Mouse (Mus musculus) gastrocnemius, adult 2 months (tissue): ENCODE data around the gene Hps3. TPM values are rescaled to one million over a fixed set of nuclear protein-coding genes. Genes with fewer than 3 reads are reported as not detected.

Experiments
- DNase-seq: peaks from one replicate; pipeline ENCODE4 v3.0.0; 2022
- H3K27ac ChIP-seq: fragments of 200-600 bp; 2 replicates; pipeline ENCODE4 v1.8.1; 2022; ENCODE audit warnings: mild to moderate bottlenecking
- H3K4me3 ChIP-seq: fragments of 200-600 bp; 2 replicates; pipeline ENCODE4 v1.8.1; 2022; ENCODE audit warnings: mild to moderate bottlenecking, moderate library complexity
- CTCF ChIP-seq: fragments of 200-600 bp; IDR thresholded peaks from 2 replicates; pipeline ENCODE4 v1.8.1; 2022; ENCODE audit warnings: antibody characterized with exemption, mild to moderate bottlenecking, moderate library complexity
- intact Hi-C: fragments of 180-260 bp; cut with DNase I; formaldehyde crosslinking; loops from one replicate; pipeline ENCODE4 v1.15.1; 2025
- total RNA-seq, 2 experiments: library from RNA; stranded (reverse); gene quantifications; 2 replicates each; pipeline ENCODE4 v1.2.3; 2021

Hps3 gene
- total RNA-seq, 2 experiments from 2014 or later: 4.1 to 4.2 TPM

GRCm38 (mm10) chr3:20000806-20001205, 34.3 kb downstream of the Hps3 start:
- Histone ChIP-seq H3K27ac (no peak overlapping the region), H3K4me3 (no peak overlapping the region)
- TF ChIP-seq CTCF: no peak
- intact Hi-C loops: no loop called here
- no peak for DNase-seq

GRCm38 (mm10) chr3:19999551-19999950, 35.6 kb downstream of the Hps3 start:
- Histone ChIP-seq H3K4me3 (no peak overlapping the region), H3K27ac (no peak overlapping the region)
- TF ChIP-seq CTCF: no peak
- DNase-seq: no peak
- intact Hi-C loops: no loop called here

- no peak for DNase-seq
- TF ChIP-seq CTCF: no peak
- H3K4me3 ChIP-seq: no peak overlapping the region
- H3K27ac ChIP-seq: no peak overlapping the region
- intact Hi-C loops: no loop called here
Measured at GRCm38 (mm10) chr3:19992388-19992787, 42.7 kb downstream of the Hps3 start.

GRCm38 (mm10) chr3:19990031-19990430, 45.1 kb downstream of the Hps3 start:
- H3K4me3 ChIP-seq: no peak overlapping the region
- H3K27ac ChIP-seq: no peak overlapping the region
- DNase-seq: no peak
- intact Hi-C loops: no loop called here
- no peak for TF ChIP-seq CTCF

GRCm38 (mm10) chr3:19986123-19986522, 49.0 kb downstream of the Hps3 start:
- intact Hi-C loops: no loop called here
- no peak for DNase-seq
- TF ChIP-seq CTCF: no peak
- Histone ChIP-seq H3K4me3 (no peak overlapping the region), H3K27ac (no peak overlapping the region)

- TF ChIP-seq CTCF: no peak
- DNase-seq: no peak
- no peak overlapping the region for H3K4me3 ChIP-seq
- intact Hi-C loops: no loop called here
- no peak overlapping the region for H3K27ac ChIP-seq
Measured at GRCm38 (mm10) chr3:19982846-19983245, 52.3 kb downstream of the Hps3 start.

- no peak overlapping the region for H3K27ac ChIP-seq
- intact Hi-C loops: no loop called here
- H3K4me3 ChIP-seq: no peak overlapping the region
- no peak for TF ChIP-seq CTCF
- DNase-seq: no peak
Measured at GRCm38 (mm10) chr3:19981156-19981555, 54.0 kb downstream of the Hps3 start.

- peak; percentile 30 for DNase-seq
- intact Hi-C loops: no loop called here
- Histone ChIP-seq H3K4me3 (no peak overlapping the region), H3K27ac (0 out of 2 replicates have a peak overlapping the region, but pooled peaks have one; percentile 63)
- TF ChIP-seq CTCF: no peak
Measured at GRCm38 (mm10) chr3:19978474-19978873, 56.6 kb downstream of the Hps3 start.

- Histone ChIP-seq H3K27ac (no peak overlapping the region), H3K4me3 (no peak overlapping the region)
- intact Hi-C loops: no loop called here
- no peak for DNase-seq
- no peak for TF ChIP-seq CTCF
Measured at GRCm38 (mm10) chr3:19966072-19966471, 69.0 kb downstream of the Hps3 start.

- no peak overlapping the region for H3K27ac ChIP-seq
- H3K4me3 ChIP-seq: no peak overlapping the region
- TF ChIP-seq CTCF: no peak
- DNase-seq: no peak
- intact Hi-C loops: no loop called here
Measured at GRCm38 (mm10) chr3:19965239-19965638, 69.9 kb downstream of the Hps3 start.

GRCm38 (mm10) chr3:19964625-19965188, 70.4 kb downstream of the Hps3 start:
- Histone ChIP-seq H3K4me3 (no peak overlapping the region), H3K27ac (no peak overlapping the region)
- intact Hi-C loops: no loop called here
- no peak for TF ChIP-seq CTCF
- no peak for DNase-seq

GRCm38 (mm10) chr3:19962769-19963513, 72.2 kb downstream of the Hps3 start:
- no peak overlapping the region for H3K27ac ChIP-seq
- TF ChIP-seq CTCF: no peak
- intact Hi-C loops: no loop called here
- no peak for DNase-seq
- H3K4me3 ChIP-seq: no peak overlapping the region

GRCm38 (mm10) chr3:19961341-19961740, 73.8 kb downstream of the Hps3 start:
- peak overlapping the region; percentile 77; the same call in 1 of the 2 replicates for H3K27ac ChIP-seq
- H3K4me3 ChIP-seq: no peak overlapping the region
- intact Hi-C loops: no loop called here
- no peak for TF ChIP-seq CTCF
- DNase-seq: no peak
